Mouse (Mus musculus): ENCODE results near the gene Naa50. TPM values are rescaled to one million over a fixed set of nuclear protein-coding genes. Genes with fewer than 3 reads are reported as not detected.

Naa50 gene
- total and polyA plus RNA-seq, 2 experiments from 2014 or later = 19.9 to 57.6 TPM

GRCm38 (mm10) chr16:44187172-44187571 is 47.5 kb downstream of the Naa50 start:
- 93% methylated on average over 4 of the region's 4 CpGs for WGBS
- no peak for TF ChIP-seq CTCF (IDR thresholded peaks at IDR 0.05; ENCODE audit: low read depth)
- TF ChIP-seq EP300 (IDR thresholded peaks at IDR 0.05; ENCODE audit: low read depth) = no peak
- DNase-seq (ENCODE audit: low spot score) (no peak), ATAC-seq (ENCODE audit: insufficient read depth, low read depth) (no peak)
- Histone ChIP-seq H3K27ac (ENCODE audit: low read depth) (no peak overlapping the region), H3K4me3 (ENCODE audit: low read depth, low read length) (no peak overlapping the region), H3K9me3 (replicated peaks; ENCODE audit: control insufficient read depth, low read length) (peaks cover 5% of the 10 kb centered on the region; the same call in 1 of the 2 replicates), H3K27me3 (ENCODE audit: control insufficient read depth, insufficient read depth, low read length) (no peaks in the 10 kb centered on the region), H3K36me3 (replicated peaks; ENCODE audit: control insufficient read depth, insufficient read depth, low read length) (no peaks in the 10 kb centered on the region), H3K4me1 (ENCODE audit: control insufficient read depth, insufficient read depth) (no peaks in the 10 kb centered on the region), H3K9ac (replicated peaks; ENCODE audit: low read depth, low read length) (no peak overlapping the region), H3K4me2 (ENCODE audit: low read depth, low read length) (no peak overlapping the region)

GRCm38 (mm10) chr16:44188766-44189165 is 49.1 kb downstream of the Naa50 start:
- Histone ChIP-seq H3K9ac (replicated peaks; ENCODE audit: low read depth, low read length) (no peak overlapping the region), H3K27me3 (ENCODE audit: control insufficient read depth, insufficient read depth, low read length) (no peaks in the 10 kb centered on the region), H3K27ac (ENCODE audit: low read depth) (no peak overlapping the region), H3K4me3 (ENCODE audit: low read depth, low read length) (no peak overlapping the region), H3K9me3 (replicated peaks; ENCODE audit: control insufficient read depth, low read length) (peaks cover 5% of the 10 kb centered on the region; the same call in 1 of the 2 replicates), H3K4me2 (ENCODE audit: low read depth, low read length) (no peak overlapping the region), H3K36me3 (replicated peaks; ENCODE audit: control insufficient read depth, insufficient read depth, low read length) (no peaks in the 10 kb centered on the region), H3K4me1 (ENCODE audit: control insufficient read depth, insufficient read depth) (no peaks in the 10 kb centered on the region; the same call in 1 of the 2 replicates)
- ATAC-seq (ENCODE audit: insufficient read depth, low read depth) (0 out of 2 replicates have a peak, but pooled peaks have one; percentile 4), DNase-seq (ENCODE audit: low spot score) (no peak)
- WGBS = 81% methylated on average over 3 of the region's 3 CpGs
- no peak for TF ChIP-seq EP300 (IDR thresholded peaks at IDR 0.05; ENCODE audit: low read depth)
- TF ChIP-seq CTCF (IDR thresholded peaks at IDR 0.05; ENCODE audit: low read depth) = 0 out of 2 replicates have a peak, but pooled peaks have one; percentile 4

GRCm38 (mm10) chr16:44190032-44190431 is 50.4 kb downstream of the Naa50 start:
- no peak overlapping the region for H3K4me2 ChIP-seq (ENCODE audit: low read depth, low read length)
- peaks cover 5% of the 10 kb centered on the region; the same call in 1 of the 2 replicates for H3K9me3 ChIP-seq (replicated peaks; ENCODE audit: control insufficient read depth, low read length)
- no peak overlapping the region for H3K4me3 ChIP-seq (ENCODE audit: low read depth, low read length)

GRCm38 (mm10) chr16:44190968-44191367 is 51.3 kb downstream of the Naa50 start:
- Histone ChIP-seq H3K4me2 (ENCODE audit: low read depth, low read length) (no peak overlapping the region), H3K27me3 (ENCODE audit: control insufficient read depth, insufficient read depth, low read length) (no peaks in the 10 kb centered on the region), H3K9ac (replicated peaks; ENCODE audit: low read depth, low read length) (no peak overlapping the region), H3K4me3 (ENCODE audit: low read depth, low read length) (no peak overlapping the region), H3K4me1 (ENCODE audit: control insufficient read depth, insufficient read depth) (no peaks in the 10 kb centered on the region; the same call in 1 of the 2 replicates), H3K9me3 (replicated peaks; ENCODE audit: control insufficient read depth, low read length) (peaks cover 5% of the 10 kb centered on the region; the same call in 1 of the 2 replicates), H3K36me3 (replicated peaks; ENCODE audit: control insufficient read depth, insufficient read depth, low read length) (no peaks in the 10 kb centered on the region), H3K27ac (ENCODE audit: low read depth) (no peak overlapping the region)
- TF ChIP-seq EP300 (IDR thresholded peaks at IDR 0.05; ENCODE audit: low read depth) (no peak), CTCF (IDR thresholded peaks at IDR 0.05; ENCODE audit: low read depth) (no peak)
- DNase-seq (ENCODE audit: low spot score) (no peak), ATAC-seq (ENCODE audit: insufficient read depth, low read depth) (no peak)
- 79% methylated on average over 2 of the region's 2 CpGs for WGBS

More at GRCm38 (mm10) chr16:44190032-44190431, 50.4 kb downstream of the Naa50 start:
- DNase-seq (ENCODE audit: low spot score) (no peak), ATAC-seq (ENCODE audit: insufficient read depth, low read depth) (no peak)
- 57% methylated on average over 6 of the region's 6 CpGs for WGBS
- Histone ChIP-seq H3K27me3 (ENCODE audit: control insufficient read depth, insufficient read depth, low read length) (no peaks in the 10 kb centered on the region), H3K27ac (ENCODE audit: low read depth) (no peak overlapping the region), H3K4me1 (ENCODE audit: control insufficient read depth, insufficient read depth) (no peaks in the 10 kb centered on the region; the same call in 1 of the 2 replicates), H3K36me3 (replicated peaks; ENCODE audit: control insufficient read depth, insufficient read depth, low read length) (no peaks in the 10 kb centered on the region), H3K9ac (replicated peaks; ENCODE audit: low read depth, low read length) (no peak overlapping the region)
- TF ChIP-seq EP300 (IDR thresholded peaks at IDR 0.05; ENCODE audit: low read depth) (no peak), CTCF (IDR thresholded peaks at IDR 0.05; ENCODE audit: low read depth) (no peak)

GRCm38 (mm10) chr16:44199066-44199703 is 59.6 kb downstream of the Naa50 start:
- TF ChIP-seq CTCF (IDR thresholded peaks at IDR 0.05; ENCODE audit: low read depth) (no peak), EP300 (IDR thresholded peaks at IDR 0.05; ENCODE audit: low read depth) (no peak)
- DNase-seq (ENCODE audit: low spot score) = no peak
- Histone ChIP-seq H3K27ac (ENCODE audit: low read depth) (no peak overlapping the region), H3K9me3 (replicated peaks; ENCODE audit: control insufficient read depth, low read length) (no peaks in the 10 kb centered on the region), H3K4me1 (ENCODE audit: control insufficient read depth, insufficient read depth) (no peaks in the 10 kb centered on the region), H3K9ac (replicated peaks; ENCODE audit: low read depth, low read length) (no peak overlapping the region), H3K27me3 (ENCODE audit: control insufficient read depth, insufficient read depth, low read length) (no peaks in the 10 kb centered on the region), H3K36me3 (replicated peaks; ENCODE audit: control insufficient read depth, insufficient read depth, low read length) (peaks cover 34% of the 10 kb centered on the region), H3K4me2 (ENCODE audit: low read depth, low read length) (no peak overlapping the region), H3K4me3 (ENCODE audit: low read depth, low read length) (no peak overlapping the region)
- 88% methylated on average over 14 of the region's 14 CpGs for WGBS
- ATAC-seq (ENCODE audit: insufficient read depth, low read depth) = no peak
